In the genomic region with DNA sequence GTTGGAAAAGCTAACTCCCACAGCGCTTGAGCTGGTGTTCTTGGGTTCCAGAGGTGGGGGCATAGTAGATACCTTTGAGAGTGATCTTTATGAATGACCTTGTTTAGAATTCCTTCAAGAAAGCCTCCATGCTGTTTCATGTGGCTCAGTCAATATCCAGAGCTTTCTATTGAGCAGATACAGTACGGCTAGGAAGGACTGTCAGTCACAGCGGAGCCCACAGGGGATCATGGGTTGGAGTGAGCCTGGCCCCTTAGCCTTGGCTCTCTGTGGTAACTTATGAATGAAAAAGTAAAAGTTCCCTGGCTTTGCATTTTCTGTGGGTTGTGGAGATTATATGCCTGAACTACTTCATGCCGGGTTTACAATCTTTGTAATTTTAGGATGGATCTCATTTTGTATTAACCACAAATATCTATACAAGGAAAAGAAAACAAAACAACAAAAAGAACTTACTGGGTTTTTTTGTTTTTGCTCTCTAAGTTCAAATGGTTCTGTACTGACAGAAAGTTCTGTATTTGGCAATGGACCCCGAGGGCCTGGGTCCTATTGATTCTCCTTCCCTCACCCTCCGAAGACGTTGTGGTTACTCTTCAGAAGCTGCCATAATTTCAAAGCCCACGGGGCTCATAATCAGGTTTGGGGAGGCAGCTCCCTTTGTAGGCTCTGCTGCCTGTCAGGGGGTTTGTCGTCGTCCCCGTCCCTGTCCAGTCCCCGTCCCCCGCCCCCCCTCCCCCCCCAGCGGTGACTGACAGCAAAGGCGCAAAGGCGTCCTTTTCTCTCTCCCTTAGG, we compare ENCODE assay signal across 12 mouse cellular contexts.
DNase-seq lines count a peak whose midpoint lies in the region; ATAC-seq and TF ChIP-seq lines count a peak whose summit lies in the region.
"Had no signal": no experiment of that assay in that cellular context is flagged by ENCODE, and none has a peak within 500 bp of the region (broad histone marks: within the 10 kb centered on the region; RNA-seq: fewer than 3 reads in every experiment).

No protein-coding gene starts in this region.

- no peaks in the 10 kb centered on the region for H3K36me3 ChIP-seq in heart, embryonic 16.5 days (ENCODE audit: control insufficient read depth, insufficient read depth)
- no peaks in the 10 kb centered on the region for H3K36me3 ChIP-seq in forebrain, embryonic 11.5 days (ENCODE audit: control insufficient read depth, insufficient read depth, low read length)
- no peaks in the 10 kb centered on the region for H3K36me3 ChIP-seq in hindbrain, embryonic 16.5 days (ENCODE audit: control insufficient read depth, insufficient read depth, low read length)
- no peaks in the 10 kb centered on the region for H3K36me3 ChIP-seq in midbrain, postnatal 0 days (ENCODE audit: insufficient read depth, low read length)
- H3K36me3 ChIP-seq: lung, embryonic 15.5 days had no signal

- no peaks in the 10 kb centered on the region; the same call in 1 of the 2 replicates for H3K27me3 ChIP-seq in heart, embryonic 16.5 days (ENCODE audit: control insufficient read depth, insufficient read depth, low read length)
- H3K27me3 ChIP-seq in forebrain, embryonic 11.5 days (ENCODE audit: control insufficient read depth, insufficient read depth, low read length): no peaks in the 10 kb centered on the region
- H3K27me3 ChIP-seq in hindbrain, embryonic 16.5 days (replicated peaks; ENCODE audit: control insufficient read depth, insufficient read depth, low read length): no peaks in the 10 kb centered on the region
- H3K27me3 ChIP-seq in midbrain, postnatal 0 days (ENCODE audit: insufficient read depth, low read length): 0 out of 2 replicates have a peak, but pooled peaks cover 2% of the 10 kb centered on the region

- H3K9ac ChIP-seq in heart, embryonic 16.5 days (ENCODE audit: low read length): no peak overlapping the region
- peak overlapping the region; percentile 30 for H3K9ac ChIP-seq in forebrain, embryonic 11.5 days (ENCODE audit: low read length)
- H3K9ac ChIP-seq in hindbrain, embryonic 16.5 days (ENCODE audit: low read depth, low read length): no peak overlapping the region
- no peak overlapping the region for H3K9ac ChIP-seq in midbrain, postnatal 0 days (replicated peaks; ENCODE audit: low read length, poor library complexity, severe bottlenecking)
- H3K9ac ChIP-seq: lung, embryonic 15.5 days had no signal

- TF ChIP-seq CTCF in midbrain, postnatal 0 days (IDR thresholded peaks at IDR 0.05): no peak

- 30% methylated on average over 16 of the region's 16 CpGs for WGBS in heart, embryonic 16.5 days
- WGBS in forebrain, embryonic 11.5 days: 24% methylated on average over 16 of the region's 16 CpGs
- 23% methylated on average over 16 of the region's 16 CpGs for WGBS in hindbrain, embryonic 16.5 days
- 22% methylated on average over 15 of the region's 16 CpGs for WGBS in midbrain, postnatal 0 days

- no peak overlapping the region for H3K27ac ChIP-seq in heart, embryonic 16.5 days (ENCODE audit: low read length)
- H3K27ac ChIP-seq in forebrain, embryonic 11.5 days (ENCODE audit: low read depth, low read length): no peak overlapping the region
- H3K27ac ChIP-seq in hindbrain, embryonic 16.5 days (ENCODE audit: low read depth, low read length): no peak overlapping the region
- no peak overlapping the region for H3K27ac ChIP-seq in midbrain, postnatal 0 days (ENCODE audit: low read depth, low read length)
- H3K27ac ChIP-seq: lung, embryonic 15.5 days had no signal

- peak overlapping the region; percentile 27; the same call in 1 of the 2 replicates for H3K4me2 ChIP-seq in heart, embryonic 16.5 days (ENCODE audit: low read depth, low read length)
- H3K4me2 ChIP-seq in forebrain, embryonic 11.5 days (ENCODE audit: low read depth, low read length, severe bottlenecking): peak overlapping the region; percentile 40
- H3K4me2 ChIP-seq in hindbrain, embryonic 16.5 days (ENCODE audit: low read length): peak overlapping the region; percentile 34
- peak overlapping the region; percentile 33 for H3K4me2 ChIP-seq in midbrain, postnatal 0 days (ENCODE audit: low read depth, low read length, poor library complexity, severe bottlenecking)
- H3K4me2 ChIP-seq: lung, embryonic 15.5 days had no signal

- no peaks in the 10 kb centered on the region for H3K9me3 ChIP-seq in heart, embryonic 16.5 days (replicated peaks; ENCODE audit: control insufficient read depth, low read length)
- no peaks in the 10 kb centered on the region for H3K9me3 ChIP-seq in forebrain, embryonic 11.5 days (ENCODE audit: control insufficient read depth, low read length)
- H3K9me3 ChIP-seq in hindbrain, embryonic 16.5 days (ENCODE audit: control insufficient read depth, low read length): no peaks in the 10 kb centered on the region
- no peaks in the 10 kb centered on the region for H3K9me3 ChIP-seq in midbrain, postnatal 0 days (ENCODE audit: low read length)
- H3K9me3 ChIP-seq: lung, embryonic 15.5 days had no signal

- intact Hi-C loops in heart, postnatal 14 days (cut with DNase I): no loop called here

- DNase-seq in heart, postnatal 14 days: no peak
- no peak for DNase-seq in forebrain, embryonic 11.5 days (ENCODE audit: low spot score)
- DNase-seq in midbrain, postnatal 0 days (ENCODE audit: low spot score): no peak
- no peak for DNase-seq in layer of hippocampus, adult 9-10 months (ENCODE audit: low spot score)
- DNase-seq in frontal cortex, adult 2 months (ENCODE audit: extremely low spot score in 1 of 2, low spot score in 1 of 2): no peak
- DNase-seq in embryo, embryonic 10.5 days (ENCODE audit: low spot score): no peak
- DNase-seq: adrenal gland, postnatal 14 days; cerebellum, adult 18-20 months; kidney, postnatal 25 days had no signal

- H3K4me3 ChIP-seq in heart, embryonic 16.5 days (ENCODE audit: low read length): no peak overlapping the region
- H3K4me3 ChIP-seq in forebrain, embryonic 11.5 days (ENCODE audit: low read depth, low read length): no peak overlapping the region
- no peak overlapping the region for H3K4me3 ChIP-seq in hindbrain, embryonic 16.5 days (ENCODE audit: low read length)
- H3K4me3 ChIP-seq in midbrain, postnatal 0 days (ENCODE audit: low read depth, low read length): no peak overlapping the region
- H3K4me3 ChIP-seq: lung, embryonic 15.5 days had no signal

- ATAC-seq in heart, embryonic 16.5 days (replicated peaks; ENCODE audit: extremely low read depth, insufficient read depth, low FRiP score): no peak
- peak; percentile 39; the same call in 1 of the 2 replicates for ATAC-seq in forebrain, embryonic 11.5 days (replicated peaks; ENCODE audit: low FRiP score)
- no peak for ATAC-seq in hindbrain, embryonic 16.5 days
- no peak for ATAC-seq in midbrain, postnatal 0 days (ENCODE audit: low FRiP score)

- H3K4me1 ChIP-seq in heart, embryonic 16.5 days (ENCODE audit: control insufficient read depth, insufficient read depth, low read length): no peaks in the 10 kb centered on the region
- H3K4me1 ChIP-seq in forebrain, embryonic 11.5 days (replicated peaks; ENCODE audit: control insufficient read depth, insufficient read depth, low read length): peaks cover 2% of the 10 kb centered on the region; the same call in 1 of the 2 replicates
- H3K4me1 ChIP-seq in hindbrain, embryonic 16.5 days (ENCODE audit: control insufficient read depth, insufficient read depth, low read depth, low read length): 0 out of 2 replicates have a peak, but pooled peaks cover 2% of the 10 kb centered on the region
- H3K4me1 ChIP-seq in midbrain, postnatal 0 days (ENCODE audit: insufficient read depth, low read length): peaks cover 4% of the 10 kb centered on the region; the same call in 1 of the 2 replicates
- H3K4me1 ChIP-seq: lung, embryonic 15.5 days had no signal
